7 mouse cellular contexts compared by ENCODE assay signal in the genomic region with DNA sequence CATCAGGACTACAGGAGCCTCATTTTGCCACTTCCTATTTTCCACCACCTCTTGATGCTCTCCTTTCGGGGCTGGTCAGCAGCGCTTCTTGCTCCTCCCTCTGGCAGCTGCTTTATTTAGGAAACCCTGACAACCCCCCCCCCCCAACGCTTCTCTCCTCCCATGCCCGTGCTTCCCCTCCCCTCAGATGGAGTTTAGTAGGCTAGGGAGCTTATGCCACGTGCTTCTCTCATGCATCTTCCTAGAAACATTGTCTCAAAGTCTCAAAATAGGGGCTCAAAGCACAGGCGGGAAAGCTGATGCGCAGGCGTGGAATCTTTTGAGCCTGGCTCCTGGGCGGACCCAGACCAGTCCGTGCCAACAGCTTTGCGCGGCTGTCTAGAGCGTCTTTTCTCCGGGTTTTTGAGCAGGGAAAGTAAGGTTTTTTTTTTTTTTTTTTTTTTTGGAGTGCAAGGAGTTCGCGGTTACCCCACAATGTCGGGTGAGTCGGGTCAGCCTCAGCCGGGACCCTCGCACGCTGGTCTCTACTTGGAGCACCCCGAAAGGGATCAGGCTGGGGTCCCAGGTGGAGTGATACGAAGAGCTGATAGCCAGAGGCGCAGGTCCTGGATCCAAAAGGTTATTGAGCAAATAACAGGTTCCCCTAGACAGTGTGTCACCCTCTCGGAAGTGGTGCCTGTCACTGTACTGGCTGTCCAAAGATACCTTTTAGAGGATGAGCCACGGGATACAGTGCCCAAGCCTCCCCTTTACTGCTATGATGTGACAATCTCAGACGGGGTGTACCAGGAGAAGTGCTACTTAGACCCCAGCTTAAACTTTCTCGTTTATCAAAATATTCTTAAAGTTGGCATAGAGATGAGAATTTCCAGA. TPM values are rescaled to one million over a fixed set of nuclear protein-coding genes. Genes with fewer than 3 reads are reported as not detected.
DNase-seq lines count a peak whose midpoint lies in the region; ATAC-seq and TF ChIP-seq lines count a peak whose summit lies in the region.

A gene (plus strand): TSS at position 346 of the 873 bp plus-strand sequence.

- WGBS in embryonic facial prominence, embryonic 11.5 days, result 27% methylated on average over 28 of the region's 28 CpGs
- 22% methylated on average over 28 of the region's 28 CpGs for WGBS in limb, embryonic 13.5 days
- WGBS in midbrain, embryonic 15.5 days, result 25% methylated on average over 28 of the region's 28 CpGs

- 0 out of 2 replicates have a peak within 1 kb of the TSS, but pooled peaks have one; percentile 28 for H3K9ac ChIP-seq in embryonic facial prominence, embryonic 11.5 days (replicated peaks; ENCODE audit: low read length)
- no peak within 1 kb of the TSS for H3K9ac ChIP-seq in limb, embryonic 13.5 days
- H3K9ac ChIP-seq in midbrain, embryonic 15.5 days, result peak within 1 kb of the TSS; percentile 12; the same call in 1 of the 2 replicates

- peak within 1 kb of the TSS; percentile 11 for H3K4me3 ChIP-seq in C2C12 (ENCODE audit: insufficient read depth, poor library complexity, severe bottlenecking)
- H3K4me3 ChIP-seq in embryonic facial prominence, embryonic 11.5 days (ENCODE audit: low read depth, low read length), result peak within 1 kb of the TSS; percentile 24
- peak within 1 kb of the TSS; percentile 37 for H3K4me3 ChIP-seq in limb, embryonic 13.5 days
- peak within 1 kb of the TSS; percentile 36 for H3K4me3 ChIP-seq in midbrain, embryonic 15.5 days

- ATAC-seq in embryonic facial prominence, embryonic 11.5 days (replicated peaks; ENCODE audit: insufficient number of reproducible peaks, low FRiP score, low TSS enrichment, low read depth), result peak; percentile 75
- peak; percentile 62 to 73; a peak in 3 of 4 replicates for ATAC-seq in hematopoietic stem cell, adult 5-6 weeks (replicated peaks in 1 of 2; ENCODE audit: insufficient read depth in 1 of 2, low FRiP score in 2 of 2, low TSS enrichment in 1 of 2, low read depth in 1 of 2, poor library complexity in 2 of 2, severe bottlenecking in 2 of 2)
- no peak for ATAC-seq in limb, embryonic 13.5 days (ENCODE audit: low FRiP score, low read depth)
- ATAC-seq in midbrain, embryonic 15.5 days (replicated peaks), result peak; percentile 92

- no peaks in the 10 kb centered on the region for H3K36me3 ChIP-seq in C2C12 (ENCODE audit: control insufficient read depth, insufficient read depth)
- H3K36me3 ChIP-seq in embryonic facial prominence, embryonic 11.5 days (replicated peaks; ENCODE audit: control insufficient read depth, insufficient read depth, low read depth, low read length), result no peaks in the 10 kb centered on the region
- H3K36me3 ChIP-seq in limb, embryonic 13.5 days, result no peaks in the 10 kb centered on the region
- H3K36me3 ChIP-seq in midbrain, embryonic 15.5 days (replicated peaks), result no peaks in the 10 kb centered on the region

- H3K27ac ChIP-seq in embryonic facial prominence, embryonic 11.5 days (replicated peaks; ENCODE audit: low read depth, low read length), result no peak within 1 kb of the TSS
- no peak within 1 kb of the TSS for H3K27ac ChIP-seq in limb, embryonic 13.5 days
- H3K27ac ChIP-seq in midbrain, embryonic 15.5 days, result no peak within 1 kb of the TSS

- H3ac ChIP-seq in C2C12 (ENCODE audit: control insufficient read depth, insufficient read length, low read depth), result peak within 1 kb of the TSS; percentile 12

- H3K27me3 ChIP-seq in C2C12 (ENCODE audit: control insufficient read depth, insufficient read depth, insufficient read length), result no peaks in the 10 kb centered on the region
- no peaks in the 10 kb centered on the region for H3K27me3 ChIP-seq in embryonic facial prominence, embryonic 11.5 days (ENCODE audit: control insufficient read depth, insufficient read depth, low read length)
- peaks cover 21% of the 10 kb centered on the region for H3K27me3 ChIP-seq in limb, embryonic 13.5 days
- H3K27me3 ChIP-seq in midbrain, embryonic 15.5 days (replicated peaks), result no peaks in the 10 kb centered on the region; the same call in none of the 2 replicates

- H3K79me2 ChIP-seq in C2C12 (ENCODE audit: control insufficient read depth, insufficient read depth), result no peaks in the 10 kb centered on the region

- peak within 1 kb of the TSS; percentile 40 for H3K4me2 ChIP-seq in embryonic facial prominence, embryonic 11.5 days (ENCODE audit: low read depth, low read length)
- peak within 1 kb of the TSS; percentile 61 for H3K4me2 ChIP-seq in limb, embryonic 13.5 days (replicated peaks)
- H3K4me2 ChIP-seq in midbrain, embryonic 15.5 days, result peak within 1 kb of the TSS; percentile 55

- DNase-seq in 3T3-L1 (ENCODE audit: low read depth, low spot score), result peak; percentile 57
- DNase-seq in embryonic facial prominence, embryonic 11.5 days (ENCODE audit: low spot score), result peak; percentile 65
- peak; percentile 38 for DNase-seq in yolk sac, embryonic 10.5 days (ENCODE audit: low spot score)

- TF ChIP-seq CTCF in C2C12 (IDR thresholded peaks at IDR 0.05; ENCODE audit: control insufficient read depth, insufficient read depth, insufficient read length), result no peak

- no peaks in the 10 kb centered on the region for H3K79me3 ChIP-seq in C2C12 (ENCODE audit: low read depth)

- H3K9me3 ChIP-seq in embryonic facial prominence, embryonic 11.5 days (replicated peaks; ENCODE audit: control insufficient read depth, low read length), result no peaks in the 10 kb centered on the region
- H3K9me3 ChIP-seq in limb, embryonic 13.5 days, result no peaks in the 10 kb centered on the region
- no peaks in the 10 kb centered on the region for H3K9me3 ChIP-seq in midbrain, embryonic 15.5 days

- no peaks in the 10 kb centered on the region for H3K4me1 ChIP-seq in embryonic facial prominence, embryonic 11.5 days (ENCODE audit: control insufficient read depth, insufficient read depth, low read length)
- no peaks in the 10 kb centered on the region for H3K4me1 ChIP-seq in limb, embryonic 13.5 days
- no peaks in the 10 kb centered on the region for H3K4me1 ChIP-seq in midbrain, embryonic 15.5 days

TF ChIP-seq in C2C12, 6 proteins besides CTCF, POLR2A, EP300 and RAD21:
- TF ChIP-seq FOSL1 (IDR thresholded peaks at IDR 0.05; ENCODE audit: insufficient read depth, low read length, poor library complexity, severe bottlenecking) (no peak), MAX (IDR thresholded peaks at IDR 0.05) (no peak), USF1 (IDR thresholded peaks at IDR 0.05; ENCODE audit: low read depth) (no peak), CEBPB (IDR thresholded peaks at IDR 0.05; ENCODE audit: low read depth) (no peak), MYOG (IDR thresholded peaks at IDR 0.05; ENCODE audit: control insufficient read depth, extremely low read depth, insufficient read length) (no peak), MYOD1 (IDR thresholded peaks at IDR 0.05; ENCODE audit: control insufficient read depth, insufficient read length, low read depth) (no peak)
TF ChIP-seq in C2C12: peak in this region for 0.

RNA-seq across cellular contexts. Expression of the gene that starts here (rescaled TPM):
- 0.15 TPM for polyA plus RNA-seq in C2C12 (2012; fragmentation: generic; extraction: Trizol)
- 2.5 and 2.8 TPM in 2 replicates for polyA plus RNA-seq in embryonic facial prominence, embryonic 11.5 days (2014; fragmentation: Nextera tagmentation; extraction: Ambion mirVana)
- 1.3 and 2.2 TPM in 2 replicates for total RNA-seq in hematopoietic stem cell, adult 5-6 weeks (2017)
- 0.92 and 1.2 TPM in 2 replicates for polyA plus RNA-seq in limb, embryonic 13.5 days (2015; fragmentation: Nextera tagmentation; extraction: Ambion mirVana)
- 0.97 and 1.1 TPM in 2 replicates for polyA plus RNA-seq in midbrain, embryonic 15.5 days (2015; fragmentation: Nextera tagmentation; extraction: Ambion mirVana)
